Mouse (Mus musculus): ENCODE data around the gene Nr4a1.

Nr4a1 gene

DNA sequence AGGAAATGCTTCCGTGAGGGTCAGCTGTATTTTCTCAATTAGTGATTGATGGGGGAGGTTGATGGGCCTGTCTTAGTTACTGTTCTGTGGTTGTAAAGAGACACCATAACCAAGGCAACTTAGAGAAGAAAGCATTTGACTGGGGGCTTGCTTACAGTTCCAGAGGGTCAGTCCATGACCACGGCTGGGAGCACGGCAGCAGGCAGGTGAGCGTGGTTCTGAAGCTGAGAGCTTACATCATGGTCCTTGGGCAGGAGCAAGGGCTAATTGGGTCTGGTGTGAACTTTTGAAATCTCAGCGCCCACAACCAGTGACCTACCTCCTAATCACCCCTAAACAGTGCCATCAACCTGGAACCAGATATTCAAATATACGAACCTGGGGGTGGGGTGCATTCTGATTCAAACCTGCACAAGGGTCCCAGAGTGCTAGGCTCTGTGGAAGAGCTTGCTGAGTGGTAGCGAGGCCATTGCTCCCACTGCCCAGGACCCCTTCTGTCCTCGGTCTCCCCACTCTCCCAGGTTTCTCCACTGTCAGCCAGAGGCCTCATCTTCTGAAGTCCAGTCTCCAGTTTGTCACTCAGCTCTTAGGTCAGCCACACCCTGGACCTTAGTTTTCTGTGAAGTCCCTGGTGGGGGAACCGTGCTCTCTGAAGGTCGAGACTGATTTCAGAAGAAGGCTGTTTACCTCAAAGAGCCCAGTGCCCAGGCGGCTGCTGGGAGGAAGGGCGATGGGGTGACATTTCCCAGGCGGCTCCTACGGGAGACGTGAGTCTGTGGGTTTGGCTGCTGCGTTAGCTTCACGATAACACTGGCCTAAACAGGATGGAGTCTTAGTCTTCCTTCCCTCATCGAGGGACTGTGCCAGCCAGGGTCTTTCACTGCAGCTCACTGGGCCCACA is 63.1 kb downstream of the Nr4a1 start:
- DNase-seq = no peak

DNA sequence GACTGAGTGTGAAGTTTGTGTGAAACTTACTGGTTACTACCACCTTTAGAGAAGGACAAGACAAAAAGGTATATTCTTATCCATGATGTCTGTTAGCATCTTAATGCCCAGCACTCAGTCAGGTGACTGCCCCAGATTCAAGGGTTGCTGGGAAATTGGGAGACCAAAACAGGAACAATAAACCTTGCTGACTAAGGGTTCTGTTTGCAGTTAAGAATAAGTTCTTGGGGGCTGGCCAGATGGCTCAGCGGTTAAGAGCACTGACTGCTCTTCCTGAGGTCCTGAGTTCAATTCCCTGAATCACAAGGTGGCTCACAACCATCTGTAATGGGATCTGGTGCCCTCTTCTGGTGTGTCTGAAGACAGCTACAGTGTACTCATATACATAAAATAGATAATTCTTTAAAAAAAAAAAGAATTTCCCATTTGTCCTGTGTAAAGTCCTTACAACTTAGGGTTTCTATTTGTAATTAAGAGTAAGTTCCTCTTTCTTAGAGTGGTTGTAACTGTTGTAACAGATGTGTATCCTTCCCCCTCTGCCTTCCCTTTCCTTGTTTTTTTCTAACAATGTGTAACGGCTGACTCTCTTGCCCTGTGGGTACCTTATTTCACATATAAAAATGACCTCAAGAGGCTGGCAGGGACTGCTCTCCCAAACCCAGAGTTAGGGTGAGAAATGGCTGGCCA is 63.9 kb downstream of the Nr4a1 start:
- DNase-seq = peak; percentile 22

DNA sequence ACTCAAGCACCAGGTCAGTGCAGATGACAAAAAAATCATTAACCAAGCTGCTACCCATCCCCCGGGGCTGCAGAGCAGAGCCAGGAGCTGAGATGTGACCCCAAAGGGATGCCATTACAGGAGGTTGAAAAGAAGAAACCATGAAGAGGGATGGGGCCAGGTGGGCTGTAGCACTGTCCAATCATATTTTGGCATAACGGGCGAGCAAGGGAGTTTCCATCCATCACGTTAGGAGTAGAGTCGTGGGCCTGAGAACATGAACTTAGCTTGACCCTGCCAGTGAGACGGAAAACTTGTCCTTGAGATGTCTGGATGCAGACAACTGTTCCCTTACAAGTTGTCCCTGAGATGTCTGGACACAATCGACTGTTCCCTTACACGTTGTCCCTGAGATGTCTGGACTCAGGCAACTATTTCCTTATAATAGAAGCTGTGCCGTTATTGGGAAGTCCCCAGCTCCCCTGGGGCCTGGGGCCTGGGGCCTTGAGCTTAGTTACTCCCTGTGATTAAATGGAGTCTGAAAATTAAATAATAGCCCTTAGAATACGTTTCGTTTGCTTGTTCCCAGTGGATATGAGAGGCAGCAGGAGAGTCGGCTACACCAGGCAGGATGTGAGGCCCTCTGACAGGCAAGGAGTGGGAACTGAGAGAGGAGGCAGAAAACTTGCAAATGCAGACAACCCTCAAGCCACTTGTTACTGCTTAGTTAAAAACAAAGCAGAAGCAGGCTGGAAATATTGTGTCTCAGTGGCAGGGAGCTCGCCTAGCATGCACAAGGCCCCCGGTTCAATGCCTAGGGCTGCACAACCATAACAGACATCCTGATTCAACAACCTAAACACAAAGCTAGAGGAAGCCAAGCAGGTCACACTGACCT is 65.1 kb downstream of the Nr4a1 start:
- DNase-seq = peak; percentile 55

DNA sequence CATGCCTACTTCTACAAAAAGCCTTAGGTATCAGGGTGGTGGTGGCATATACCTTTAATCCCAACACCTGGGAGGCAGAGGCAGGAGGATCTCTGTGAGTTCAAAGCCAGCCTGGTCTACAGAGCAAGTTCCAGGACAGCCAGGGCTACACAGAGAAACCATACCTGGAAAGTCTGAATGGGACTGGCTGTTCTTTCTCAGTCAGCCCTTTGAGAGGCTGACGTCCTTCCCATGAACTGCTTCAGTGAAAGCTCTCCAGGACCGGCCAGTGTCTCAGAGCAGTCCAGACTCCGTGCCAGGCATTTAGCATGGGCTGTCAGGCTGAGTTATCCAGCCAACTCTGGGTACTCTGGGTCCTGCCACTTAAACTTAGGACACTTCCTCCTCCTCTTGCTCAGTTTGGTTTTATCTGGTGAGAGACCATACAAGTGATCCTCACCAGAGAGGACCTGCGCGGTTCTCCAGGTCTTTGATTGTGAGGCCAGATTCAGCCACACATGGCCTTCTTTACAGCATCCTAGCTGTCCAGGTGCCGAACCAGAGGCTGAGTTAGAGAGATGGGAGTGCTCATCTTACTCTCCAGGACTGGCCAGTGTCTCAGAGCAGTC is 66.0 kb downstream of the Nr4a1 start:
- DNase-seq = no peak

DNA sequence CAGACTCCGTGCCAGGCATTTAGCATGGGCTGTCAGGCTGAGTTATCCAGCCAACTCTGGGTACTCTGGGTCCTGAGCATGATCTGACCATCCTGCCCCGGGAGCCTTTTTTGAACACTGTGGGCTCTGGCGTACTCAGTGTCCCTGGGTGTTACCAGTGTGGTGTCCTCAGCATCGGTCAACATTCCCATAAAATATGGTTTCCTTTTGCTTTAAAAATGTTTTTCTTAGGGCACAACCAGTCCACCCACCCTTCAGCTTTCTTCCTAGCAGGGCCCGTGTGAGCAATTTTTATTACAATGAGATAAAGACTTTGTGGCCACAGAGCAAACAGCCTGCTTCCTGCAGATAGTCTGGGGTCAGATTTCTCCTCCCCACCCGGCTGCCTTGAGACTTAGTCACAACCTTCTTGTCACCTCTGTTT is 66.6 kb downstream of the Nr4a1 start:
- DNase-seq = peak; percentile 67

DNA sequence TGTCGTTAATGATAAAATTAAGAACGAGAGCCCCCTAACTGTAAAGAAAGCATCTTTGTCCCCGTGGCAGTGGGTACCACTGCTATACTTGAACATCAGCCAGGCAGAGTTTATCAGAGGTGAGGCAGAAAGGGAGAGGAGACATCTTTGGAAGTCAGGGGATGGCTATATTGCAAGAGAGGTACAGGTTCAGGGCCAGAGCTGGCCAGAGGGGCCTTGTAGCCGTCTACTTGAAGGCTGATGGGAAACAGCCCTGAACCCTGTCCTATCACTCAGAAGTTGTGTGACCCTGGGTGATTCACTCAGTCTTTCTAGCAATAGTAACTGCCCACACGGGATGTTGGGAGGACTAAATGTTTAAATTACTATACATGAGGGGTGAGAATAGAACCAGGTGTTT is 67.1 kb downstream of the Nr4a1 start:
- DNase-seq = no peak

DNA sequence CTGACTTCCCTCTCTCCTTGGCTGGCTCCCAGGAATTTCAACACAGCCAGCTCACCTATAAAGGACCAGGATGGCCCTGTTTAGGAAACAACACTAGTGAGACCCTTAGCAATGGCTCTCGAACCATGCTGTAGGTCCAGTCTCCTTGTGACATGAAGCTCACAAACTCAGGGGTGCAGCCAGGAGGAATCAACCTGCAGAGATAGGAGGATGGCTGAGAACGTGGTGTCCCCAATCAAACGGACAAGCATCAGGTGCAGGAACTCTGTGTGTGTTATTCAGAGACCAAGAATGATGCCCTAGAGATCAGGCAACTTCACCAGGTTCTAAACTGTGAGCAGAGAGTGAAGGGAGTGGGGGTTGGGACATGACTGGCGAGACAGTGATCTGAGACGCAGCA is 68.0 kb downstream of the Nr4a1 start:
- no peak for DNase-seq

DNA sequence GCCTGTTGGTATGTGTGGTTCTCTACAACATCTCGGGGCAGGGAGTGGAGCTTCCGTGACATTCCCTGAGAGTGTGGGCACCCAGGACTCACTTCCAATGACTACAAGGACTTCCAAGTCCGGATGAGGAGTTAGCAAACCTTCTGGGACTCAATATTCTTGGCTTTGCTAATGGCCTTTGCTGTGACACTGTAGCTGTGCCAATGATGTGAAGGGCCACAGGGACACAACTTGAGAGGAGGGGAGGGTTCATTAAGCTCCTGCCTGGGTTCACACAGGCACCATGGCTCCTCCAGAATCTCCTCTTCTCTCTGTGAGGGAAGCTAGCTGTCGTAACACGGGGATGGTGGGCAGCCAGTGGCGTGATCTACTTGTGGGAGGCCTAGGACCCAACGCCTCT is 68.6 kb downstream of the Nr4a1 start:
- no peak for DNase-seq

DNA sequence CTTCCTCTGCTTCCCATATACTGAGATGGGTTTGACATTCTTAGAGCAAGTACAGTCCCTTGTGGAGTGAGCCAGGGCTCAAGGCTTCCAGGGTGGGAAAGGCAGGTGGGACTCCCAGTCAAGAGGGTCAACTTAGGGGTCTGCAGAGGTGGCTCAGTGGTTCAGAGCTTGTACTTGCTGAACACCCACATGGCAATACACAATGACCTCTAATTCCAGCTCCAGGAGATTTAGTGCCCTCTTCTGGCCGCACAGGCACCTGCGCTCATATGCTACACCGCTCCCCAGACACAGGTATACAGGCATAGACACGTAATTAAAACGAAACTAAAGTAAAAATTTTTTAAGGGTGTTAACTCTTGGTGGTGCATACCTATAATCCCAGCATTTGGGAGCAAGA is 69.4 kb downstream of the Nr4a1 start:
- DNase-seq = no peak

Data from kidney, adult 9 months (tissue).